Mouse (Mus musculus) left cerebral cortex, adult 9 months (tissue): ENCODE results near the gene Runx2.

ENCODE experiments used
- DNase-seq, 2 experiments: peaks; one replicate each; pipeline ENCODE4 v3.0.0; 2022; ENCODE audit warnings: low spot score in 2 of 2

Gene Runx2

GRCm38 (mm10) chr17:44814508-44815175 is at the start of gene Runx2:
Gene Runx2 (minus strand): TSS chr17:44814797.
- DNase-seq = no peak

DNA sequence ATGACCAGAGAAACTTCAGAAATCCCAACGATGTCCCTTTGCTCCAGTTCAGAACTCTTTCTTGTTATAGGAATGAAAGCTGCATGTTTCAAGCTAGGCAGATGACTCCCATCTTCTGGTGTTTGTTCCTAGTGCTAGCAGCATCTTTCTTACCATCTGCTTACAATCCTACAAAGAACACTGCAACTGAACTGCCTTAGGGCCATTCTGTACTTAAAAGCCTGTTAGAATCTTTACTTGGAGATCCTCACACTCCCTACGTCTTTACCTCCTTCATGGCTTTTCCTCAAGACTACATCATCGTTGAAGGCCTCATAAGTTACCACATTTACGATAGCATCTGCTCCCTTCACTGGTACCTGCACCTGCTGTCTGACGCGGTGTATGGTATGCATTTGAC is 48.6 kb upstream of the Runx2 start:
- no peak for DNase-seq

DNA sequence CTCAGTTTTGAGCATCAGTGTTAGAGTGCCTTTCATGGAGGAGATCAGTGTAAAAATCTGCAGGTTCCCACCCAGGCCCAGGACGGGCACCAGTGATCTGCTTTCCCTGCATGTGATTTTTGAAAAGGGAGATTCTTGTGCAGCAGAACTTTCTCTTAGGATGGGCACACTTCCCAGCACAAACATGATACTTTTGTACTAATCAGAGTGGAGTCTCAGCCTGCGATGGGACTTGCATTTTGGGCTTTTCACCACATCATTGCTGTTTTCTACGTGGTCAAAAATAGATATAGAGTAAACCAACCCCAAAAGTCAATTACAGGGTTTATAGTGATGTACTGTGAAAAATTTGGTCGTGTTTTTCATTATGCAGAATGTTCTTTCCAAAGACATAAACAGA is 27.6 kb upstream of the Runx2 start:
- DNase-seq = peak in 1 of 2 experiments; percentile 6

DNA sequence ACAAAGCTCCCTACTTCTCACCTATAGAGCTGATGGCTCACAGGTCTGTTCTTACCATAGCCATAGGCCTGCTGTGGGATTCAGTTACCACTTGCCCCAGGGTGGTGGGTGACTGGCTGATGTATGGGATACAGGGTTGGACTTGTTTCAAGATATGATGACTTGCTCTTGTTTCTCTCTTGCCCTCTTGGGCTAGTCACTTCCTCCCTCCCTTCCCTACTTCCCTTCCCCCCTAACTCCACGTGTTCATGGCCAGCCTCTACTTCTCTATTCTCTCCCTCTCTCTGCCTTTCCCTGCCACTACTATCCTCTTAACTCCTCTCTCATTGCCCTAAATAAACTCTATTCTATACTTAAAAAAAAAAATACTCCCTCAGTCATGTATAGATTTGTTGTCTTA is 16.6 kb upstream of the Runx2 start:
- no peak for DNase-seq

GRCm38 (mm10) chr17:44829587-44829986 is 15.0 kb upstream of the Runx2 start:
- no peak for DNase-seq

DNA sequence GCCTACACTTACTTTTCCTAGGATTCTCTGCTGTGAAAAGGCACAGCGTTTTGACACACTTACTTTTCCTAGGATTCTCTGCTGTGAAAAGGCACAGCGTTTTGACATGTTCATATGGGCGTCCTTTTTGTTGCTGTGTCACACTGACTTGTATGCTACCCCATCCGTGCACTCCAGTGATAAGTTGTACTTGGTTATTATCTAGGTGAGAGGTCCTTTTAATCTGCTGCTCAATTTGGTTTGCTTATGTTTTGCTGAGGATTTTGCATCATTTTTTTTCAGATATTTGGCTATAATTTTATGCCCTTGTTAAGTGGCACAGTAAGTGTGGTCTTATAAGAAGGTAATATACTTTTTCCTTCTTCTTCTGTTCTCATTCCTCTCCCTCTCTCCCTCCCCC is 13.4 kb upstream of the Runx2 start:
- DNase-seq = no peak

DNA sequence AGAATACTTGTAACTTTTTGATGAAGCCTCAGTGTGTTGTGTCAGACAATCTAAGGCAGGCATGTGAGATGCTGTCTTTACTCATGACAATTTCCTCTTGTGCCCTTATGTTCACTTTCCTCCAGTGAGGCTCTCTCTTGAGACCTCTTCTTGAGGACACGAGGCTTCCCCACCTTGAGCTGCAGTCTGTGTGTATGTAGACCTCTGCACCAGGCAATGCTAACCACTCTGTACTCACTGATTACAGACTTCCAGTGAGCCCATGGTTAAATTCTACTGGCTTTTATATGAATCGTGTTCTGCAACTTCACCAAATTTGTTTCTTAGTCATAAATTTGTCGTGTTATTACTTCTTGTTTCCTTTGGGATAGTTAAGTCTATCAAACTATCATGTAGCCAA is 12.5 kb upstream of the Runx2 start:
- DNase-seq = no peak

GRCm38 (mm10) chr17:44821940-44822339 is 7.3 kb upstream of the Runx2 start:
- no peak for DNase-seq

DNA sequence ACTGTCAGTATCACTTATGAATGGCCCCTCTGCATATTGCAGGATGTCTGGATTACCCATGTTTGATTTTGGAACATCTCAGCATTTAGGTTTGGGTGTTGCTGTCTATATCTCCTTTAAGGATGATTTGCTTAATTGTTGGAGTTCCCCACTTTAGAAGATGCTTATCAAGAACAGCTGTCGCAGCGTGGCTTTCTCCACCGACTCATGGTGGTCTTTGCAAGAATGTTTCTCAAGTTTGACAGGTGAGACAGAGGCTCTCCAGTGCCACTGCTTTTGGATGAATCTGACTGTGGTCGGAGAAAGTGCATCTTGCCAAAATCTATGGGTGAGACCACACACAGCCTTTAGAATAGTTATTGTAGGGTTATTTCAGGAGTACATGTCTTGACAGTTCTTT is 5.2 kb upstream of the Runx2 start:
- no peak for DNase-seq

DNA sequence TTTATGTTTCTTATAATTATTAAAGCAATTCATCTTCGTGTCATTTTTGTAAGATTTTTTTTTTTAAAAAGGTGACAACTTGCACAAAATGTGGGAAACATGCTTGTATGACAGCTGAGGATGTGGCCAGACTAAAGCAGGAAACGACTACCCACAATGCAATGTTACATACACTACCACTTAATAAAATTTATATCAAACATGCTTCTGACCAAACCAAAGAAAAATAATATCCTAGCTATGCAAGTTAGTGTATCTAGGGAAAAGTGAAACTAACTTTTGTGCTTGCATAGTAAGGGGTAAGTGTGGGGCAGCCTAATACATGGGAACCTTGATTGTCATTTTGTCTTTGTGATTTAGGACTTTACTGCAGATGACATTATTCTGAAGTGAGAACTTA is 4.2 kb upstream of the Runx2 start:
- no peak for DNase-seq

DNA sequence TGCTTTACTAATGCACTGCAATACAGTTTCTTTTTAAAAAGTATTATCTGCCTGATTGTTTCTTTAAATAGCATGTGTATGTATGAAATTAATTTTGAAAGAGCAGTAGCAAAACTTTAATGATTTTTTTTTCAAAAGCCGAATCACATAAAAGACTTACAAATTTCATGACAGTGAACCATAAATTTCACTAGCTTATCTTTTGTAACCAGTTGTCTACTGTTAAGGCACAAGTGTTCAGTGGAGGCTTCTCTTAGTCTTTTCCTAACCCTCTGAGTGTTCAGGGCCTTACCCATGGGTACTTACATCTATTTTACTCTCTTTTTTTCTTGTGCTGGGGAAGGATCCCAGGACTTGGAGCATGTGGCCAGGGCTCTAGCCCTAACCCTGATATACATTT is 7.6 kb downstream of the Runx2 start:
- DNase-seq = no peak

DNA sequence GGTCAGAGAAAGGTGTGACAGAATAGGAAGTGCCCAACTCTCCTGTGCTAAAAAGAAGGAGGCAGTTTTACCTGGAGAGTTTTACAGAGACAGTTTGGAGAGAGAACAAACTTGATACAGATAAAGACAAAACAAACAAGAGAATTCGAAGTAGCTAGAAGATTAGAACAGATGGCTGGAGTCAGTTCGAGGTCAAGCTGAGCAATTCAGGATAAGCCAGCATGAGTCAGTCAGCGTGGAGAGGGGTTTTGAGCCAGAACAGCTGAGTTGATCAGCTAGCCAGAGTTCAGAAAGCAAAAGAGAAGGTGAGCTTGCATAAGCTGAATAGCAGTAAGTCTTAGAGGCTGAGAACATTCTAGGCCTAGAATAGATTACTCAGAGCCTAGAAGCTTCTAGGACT is 17.3 kb downstream of the Runx2 start:
- DNase-seq = no peak

- DNase-seq = peak in 1 of 2 experiments; percentile 60
Observed at GRCm38 (mm10) chr17:44792218-44792917, 22.2 kb downstream of the Runx2 start.

DNA sequence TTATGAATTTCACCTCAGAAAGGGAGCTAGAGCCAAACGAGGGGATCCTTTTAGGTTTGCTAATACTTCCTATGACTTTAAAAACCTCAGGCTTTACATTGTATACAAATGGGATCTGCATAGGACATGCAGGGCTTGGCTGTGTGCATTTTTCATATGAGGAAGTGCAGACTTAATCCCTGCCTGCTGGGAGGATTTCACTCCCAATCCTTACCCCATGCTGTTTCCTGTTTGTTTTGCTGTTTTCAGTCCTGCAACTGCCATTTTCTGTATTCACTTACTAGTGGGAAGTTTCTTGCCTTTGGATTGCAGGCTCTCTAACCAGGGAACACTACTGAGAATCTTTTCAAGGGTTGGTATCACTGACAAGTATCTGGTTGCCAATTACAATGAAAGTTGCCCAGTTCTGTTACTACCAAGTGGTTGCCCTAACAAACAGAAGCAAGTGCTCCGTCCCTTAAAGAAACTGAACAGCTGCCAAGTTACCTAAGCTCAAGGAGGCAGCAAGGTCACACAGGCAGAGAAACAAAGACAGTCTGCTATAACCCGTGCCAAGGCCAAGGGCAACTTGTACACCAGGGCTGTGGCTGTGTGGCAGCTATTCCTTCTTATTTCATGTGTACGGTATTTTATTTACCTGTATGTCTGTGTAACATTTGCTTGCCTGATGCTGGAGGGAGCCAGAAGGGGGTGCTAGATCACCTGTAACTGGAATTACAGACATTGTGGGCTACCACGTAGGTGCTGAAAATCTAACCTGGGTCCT is 25.4 kb downstream of the Runx2 start:
- no peak for DNase-seq

DNA sequence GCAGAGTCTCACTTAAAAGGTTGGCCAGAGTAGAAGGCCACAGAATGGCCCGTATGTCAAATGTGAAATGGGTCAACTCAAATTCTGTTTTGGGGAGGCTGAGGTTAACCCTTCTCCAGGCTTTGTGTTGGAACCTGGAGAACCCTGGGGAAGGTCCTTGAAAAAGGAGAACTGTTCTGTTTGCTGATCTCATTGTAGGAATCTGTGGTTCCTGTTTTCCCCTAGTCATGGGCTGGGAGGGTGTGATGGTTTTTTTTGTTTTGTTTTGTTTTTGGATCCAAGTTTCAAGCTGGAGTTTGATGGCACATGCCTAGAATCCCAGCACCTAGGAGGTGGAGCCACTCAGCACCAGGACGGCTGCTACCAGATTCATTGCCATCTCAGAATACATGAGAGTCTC is 31.5 kb downstream of the Runx2 start:
- DNase-seq = no peak

GRCm38 (mm10) chr17:44782366-44782765 is 32.2 kb downstream of the Runx2 start:
- DNase-seq = no peak

GRCm38 (mm10) chr17:44780353-44780752 is 34.2 kb downstream of the Runx2 start:
- DNase-seq = no peak

- peak in 1 of 2 experiments; percentile 8 for DNase-seq
Observed at GRCm38 (mm10) chr17:44778141-44778540, 36.5 kb downstream of the Runx2 start.

DNA sequence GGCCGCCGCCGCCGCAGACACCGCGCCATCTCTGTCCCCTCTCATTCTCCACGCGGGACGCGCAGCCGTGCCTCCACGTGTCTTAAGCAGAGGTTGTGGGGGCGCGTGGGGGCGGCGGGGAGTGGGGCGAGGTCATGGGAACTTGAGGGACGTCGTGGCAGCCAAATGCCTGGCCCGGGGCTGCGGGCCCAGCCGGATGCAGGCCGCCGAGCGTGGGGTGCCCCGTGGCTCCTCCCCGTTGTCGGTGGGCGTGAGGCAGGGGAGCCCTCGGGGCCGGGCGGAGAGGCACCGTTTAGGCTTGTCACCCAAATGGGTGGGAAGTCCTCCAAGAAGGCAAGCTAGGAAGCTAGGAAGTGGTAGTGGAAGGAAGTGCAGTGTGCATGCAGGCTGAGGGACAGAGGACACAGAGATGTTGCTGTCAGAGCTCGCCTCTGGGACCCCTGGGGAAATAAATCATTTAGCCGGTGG is 37.2 kb downstream of the Runx2 start:
- DNase-seq = peak; percentile 63 to 75

DNA sequence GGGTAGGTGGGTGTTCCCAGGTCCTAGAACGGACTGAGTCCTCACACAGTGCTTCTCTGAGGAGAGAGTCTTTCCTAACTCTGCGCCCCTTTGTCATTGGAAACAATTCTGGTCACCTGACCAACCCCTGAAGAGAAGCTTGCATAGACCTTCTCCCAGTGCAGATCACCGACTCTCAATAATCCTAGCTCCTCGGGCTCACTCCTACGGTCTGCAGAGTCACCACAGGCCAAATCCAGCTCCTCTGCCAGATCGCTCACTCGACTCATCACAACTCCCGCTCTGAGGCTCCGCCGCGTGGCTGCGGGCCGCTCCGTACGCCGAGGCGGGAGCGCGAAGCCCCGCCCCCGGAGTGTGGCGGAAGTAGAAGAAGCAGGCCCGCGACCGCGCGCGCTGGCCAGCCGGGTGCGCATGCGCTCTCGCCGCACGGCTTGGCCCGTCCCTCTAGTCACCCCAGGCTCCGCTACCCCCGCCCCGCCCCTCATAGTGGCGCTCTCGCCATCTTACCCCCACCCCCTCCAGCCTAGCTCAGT is 37.8 kb downstream of the Runx2 start, which contains the start of gene Supt3:
TSS of gene Supt3 (plus strand) at position 415 of the 533 bp plus-strand sequence.
- peak; percentile 88 to 95 for DNase-seq

GRCm38 (mm10) chr17:44772576-44772975 is 42.0 kb downstream of the Runx2 start:
- DNase-seq = no peak

GRCm38 (mm10) chr17:44770871-44771270 is 43.7 kb downstream of the Runx2 start:
- DNase-seq = no peak
